Mouse (Mus musculus) heart, postnatal 0 days (tissue): ENCODE data around the gene Gdf5. TPM values are rescaled to one million over a fixed set of nuclear protein-coding genes. Genes with fewer than 3 reads are reported as not detected.

Experiments
- ATAC-seq: fragments of 200-750 bp; cut with Nextera tagmentation; 2 replicates; pipeline ENCODE4 v1.8.0; 2017; ENCODE audit warnings: low read depth, moderate number of reproducible peaks, moderate library complexity; ENCODE audit not compliant: insufficient read depth
- DNase-seq: peaks from one replicate; pipeline ENCODE4 v3.0.0-alpha.2; 2016; ENCODE audit warnings: low spot score
- H3K27ac ChIP-seq: fragments of 300-500 bp; sonication (generic); 2 replicates; pipeline ENCODE4 v1.5.1; 2014; ENCODE audit warnings: low read depth, mild to moderate bottlenecking
- H3K27me3 ChIP-seq: fragments of 300-500 bp; sonication (generic); 2 replicates; pipeline ENCODE4 v1.6.1; 2014; ENCODE audit warnings: low read length, mixed read lengths; ENCODE audit not compliant: control insufficient read depth, insufficient read depth
- H3K36me3 ChIP-seq: fragments of 300-500 bp; sonication (generic); replicated peaks from 2 replicates; pipeline ENCODE4 v1.6.1; 2014; ENCODE audit warnings: low read length, mixed read lengths; ENCODE audit not compliant: control insufficient read depth, insufficient read depth
- H3K4me1 ChIP-seq: fragments of 300-500 bp; sonication (generic); 2 replicates; pipeline ENCODE4 v1.6.1; 2014; ENCODE audit warnings: antibody characterized with exemption; ENCODE audit not compliant: control insufficient read depth, insufficient read depth
- H3K4me2 ChIP-seq: fragments of 300-500 bp; sonication (generic); 2 replicates; pipeline ENCODE4 v1.6.1; 2014; ENCODE audit warnings: low read depth, mild to moderate bottlenecking, low read length, moderate library complexity
- H3K4me3 ChIP-seq: fragments of 300-500 bp; sonication (generic); 2 replicates; pipeline ENCODE4 v1.5.1; 2014; ENCODE audit warnings: low read depth, low read length
- H3K9ac ChIP-seq: fragments of 300-500 bp; sonication (generic); replicated peaks from 2 replicates; pipeline ENCODE4 v1.6.1; 2014; ENCODE audit warnings: low read depth, low read length, mixed read lengths
- H3K9me3 ChIP-seq: fragments of 300-500 bp; sonication (generic); replicated peaks from 2 replicates; pipeline ENCODE4 v1.6.1; 2016; ENCODE audit warnings: low read length; ENCODE audit not compliant: control insufficient read depth
- CTCF ChIP-seq: IDR thresholded peaks from 2 replicates; pipeline ENCODE4 v1.5.1; 2016; ENCODE audit warnings: antibody characterized with exemption, control low read depth, low read depth
- EP300 ChIP-seq: IDR thresholded peaks from 2 replicates; pipeline ENCODE4 v1.6.1; 2016; ENCODE audit warnings: antibody characterized with exemption, low read depth
- WGBS: fragments of 180-500 bp; shearing (Covaris S2); extraction: QIAGEN DNeasy Blood & Tissue Kit; methylation state at CpG from one replicate; pipeline ENCODE4 v1.1.7; 2014; 5-methylcytosine and 5-hydroxymethylcytosine counted together
- polyA plus RNA-seq: library from polyadenylated mRNA; unstranded; fragments of >200 nt; fragmentation: Nextera tagmentation; extraction: Ambion mirVana; gene quantifications from 2 replicates; pipeline ENCODE4 v1.2.1, GENCODE M21; 2015
- total RNA-seq: library from RNA; depleted of rRNA; stranded (reverse); fragments of >200 nt; gene quantifications from 2 replicates; pipeline ENCODE4 v1.2.3, GENCODE M21; 2014; ENCODE audit warnings: low replicate concordance

Gene Gdf5
- total and polyA plus RNA-seq, 2 experiments from 2014 or later = 0.10 to 0.84 TPM

- no peak overlapping the region for H3K27ac ChIP-seq
- H3K4me2 ChIP-seq = no peak overlapping the region
- no peaks in the 10 kb centered on the region for H3K36me3 ChIP-seq
- H3K9ac ChIP-seq = no peak overlapping the region
- WGBS = 3% methylated on average over 7 of the region's 7 CpGs
- no peaks in the 10 kb centered on the region for H3K4me1 ChIP-seq
- TF ChIP-seq CTCF (peak; percentile 76), EP300 (no peak)
- peaks cover 6% of the 10 kb centered on the region; the same call in 1 of the 2 replicates for H3K27me3 ChIP-seq
- H3K9me3 ChIP-seq = no peaks in the 10 kb centered on the region
- no peak overlapping the region for H3K4me3 ChIP-seq
- no peak for ATAC-seq
- peak; percentile 54 for DNase-seq
Measured at GRCm38 (mm10) chr2:155946069-155946468, 902 bp upstream of the Gdf5 start.

- H3K4me2 ChIP-seq = no peak overlapping the region
- H3K27me3 ChIP-seq = peaks cover 6% of the 10 kb centered on the region; the same call in 1 of the 2 replicates
- H3K9ac ChIP-seq = no peak overlapping the region
- no peaks in the 10 kb centered on the region for H3K9me3 ChIP-seq
- H3K4me3 ChIP-seq = no peak overlapping the region
- 79% methylated on average over 5 of the region's 5 CpGs for WGBS
- H3K4me1 ChIP-seq = no peaks in the 10 kb centered on the region
- H3K36me3 ChIP-seq = no peaks in the 10 kb centered on the region
- no peak overlapping the region for H3K27ac ChIP-seq
- DNase-seq (no peak), ATAC-seq (no peak)
- TF ChIP-seq EP300 (no peak), CTCF (no peak)
Measured at GRCm38 (mm10) chr2:155945580-155945979, 413 bp upstream of the Gdf5 start.

GRCm38 (mm10) chr2:155944685-155945084, 482 bp downstream of the Gdf5 start:
- H3K4me2 ChIP-seq = peak overlapping the region; percentile 43
- H3K27ac ChIP-seq = no peak overlapping the region
- no peaks in the 10 kb centered on the region for H3K4me1 ChIP-seq
- ATAC-seq (no peak), DNase-seq (no peak)
- WGBS = 76% methylated on average over 4 of the region's 4 CpGs
- H3K9me3 ChIP-seq = no peaks in the 10 kb centered on the region
- TF ChIP-seq CTCF = no peak
- no peak for TF ChIP-seq EP300
- no peaks in the 10 kb centered on the region for H3K36me3 ChIP-seq
- H3K4me3 ChIP-seq = no peak overlapping the region
- H3K27me3 ChIP-seq = peaks cover 6% of the 10 kb centered on the region; the same call in 1 of the 2 replicates
- no peak overlapping the region for H3K9ac ChIP-seq

GRCm38 (mm10) chr2:155943463-155943862, 1.7 kb downstream of the Gdf5 start:
- Histone ChIP-seq H3K36me3 (no peaks in the 10 kb centered on the region), H3K27me3 (peaks cover 6% of the 10 kb centered on the region; the same call in 1 of the 2 replicates), H3K4me1 (no peaks in the 10 kb centered on the region), H3K9me3 (no peaks in the 10 kb centered on the region), H3K4me2 (peak overlapping the region; percentile 36; the same call in 1 of the 2 replicates), H3K27ac (no peak overlapping the region), H3K9ac (no peak overlapping the region), H3K4me3 (no peak overlapping the region)
- 8% methylated on average over 8 of the region's 8 CpGs for WGBS
- DNase-seq = no peak
- TF ChIP-seq EP300 = no peak
- no peak for TF ChIP-seq CTCF
- no peak for ATAC-seq

GRCm38 (mm10) chr2:155941697-155942442, 3.3 kb downstream of the Gdf5 start:
- DNase-seq = no peak
- TF ChIP-seq EP300 (no peak), CTCF (no peak)
- 84% methylated on average over 40 of the region's 40 CpGs for WGBS
- Histone ChIP-seq H3K4me1 (no peaks in the 10 kb centered on the region), H3K9ac (no peak overlapping the region), H3K27me3 (peaks cover 6% of the 10 kb centered on the region; the same call in 1 of the 2 replicates), H3K27ac (no peak overlapping the region), H3K4me3 (no peak overlapping the region), H3K36me3 (no peaks in the 10 kb centered on the region), H3K4me2 (no peak overlapping the region), H3K9me3 (no peaks in the 10 kb centered on the region)
- ATAC-seq = no peak

- Histone ChIP-seq H3K27ac (no peak within 1 kb of the TSS), H3K9ac (no peak within 1 kb of the TSS), H3K4me3 (no peak within 1 kb of the TSS), H3K4me2 (no peak within 1 kb of the TSS), H3K27me3 (peaks cover 6% of the 10 kb centered on the region; the same call in 1 of the 2 replicates), H3K36me3 (no peaks in the 10 kb centered on the region), H3K4me1 (no peaks in the 10 kb centered on the region), H3K9me3 (no peaks in the 10 kb centered on the region)
- ATAC-seq (no peak), DNase-seq (no peak)
- WGBS = 87% methylated on average over 3 of the region's 3 CpGs
- TF ChIP-seq EP300 = no peak
- TF ChIP-seq CTCF = no peak
Measured at GRCm38 (mm10) chr2:155940681-155941080, 4.5 kb downstream of the Gdf5 start, which contains the start of gene Gm15557. TSS of gene Gm15557 (plus strand) at chr2:155940728.
